Mouse (Mus musculus) CH12.LX (cell line): ENCODE measurements at regions not wholly inside any gene's neighbourhood (a gene's known extent, or its start where the extent isn't known, plus 50 kb on each side); places are given as distances from the start of the nearest gene placed in this dataset.

Experiments
- DNase-seq: peaks from one replicate; pipeline ENCODE4 v3.0.0-alpha.2; 2013; ENCODE audit errors: extremely low read depth
- H3K27ac ChIP-seq: 2 replicates; pipeline ENCODE4 v1.5.1; 2012; ENCODE audit warnings: low read depth, mild to moderate bottlenecking, control low read depth, moderate library complexity; ENCODE audit not compliant: insufficient read depth
- H3K27me3 ChIP-seq: replicated peaks from 2 replicates; pipeline ENCODE3; 2012; ENCODE audit warnings: inconsistent platforms
- H3K36me3 ChIP-seq, 2 experiments: replicated peaks in 1 of 2; 2 replicates each; pipeline versions ENCODE3 to v1.6.1; 2012; ENCODE audit warnings: inconsistent platforms in 1 of 2, low read length in 1 of 2, mild to moderate bottlenecking in 1 of 2, mixed read lengths in 1 of 2, moderate library complexity in 1 of 2; ENCODE audit not compliant: control insufficient read depth in 1 of 2, insufficient read depth in 1 of 2
- H3K4me1 ChIP-seq, 2 experiments: 2 replicates each; pipeline ENCODE4 v1.6.1; 2012; ENCODE audit warnings: inconsistent platforms in 1 of 2, moderate library complexity in 1 of 2; ENCODE audit not compliant: insufficient read depth in 2 of 2, control insufficient read depth in 1 of 2
- H3K4me2 ChIP-seq: 2 replicates; pipeline ENCODE4 v1.6.1; 2012; ENCODE audit warnings: low read depth, mild to moderate bottlenecking, control low read depth; ENCODE audit not compliant: poor library complexity, insufficient read depth, severe bottlenecking
- H3K4me3 ChIP-seq, 3 experiments: fragments of 150-350 bp in 1 of 3; sonication (generic) in 1 of 3; replicated peaks in 1 of 3; 2 replicates each; pipeline versions ENCODE3 to v1.5.1; 2011 to 2012; ENCODE audit warnings: low read depth in 2 of 3, low read length in 2 of 3, mild to moderate bottlenecking in 2 of 3, moderate library complexity in 2 of 3, control low read depth in 1 of 3, improper control_type of control experiment in 1 of 3, inconsistent platforms in 1 of 3, mixed read lengths in 1 of 3; ENCODE audit not compliant: poor library complexity in 1 of 3
- H3K79me2 ChIP-seq: replicated peaks from 2 replicates; pipeline ENCODE4 v1.6.1; 2012; ENCODE audit warnings: mild to moderate bottlenecking, moderate library complexity; ENCODE audit not compliant: control insufficient read depth, poor library complexity, insufficient read depth, severe bottlenecking; ENCODE audit errors: extremely low read depth
- H3K9ac ChIP-seq: 2 replicates; pipeline ENCODE4 v1.6.1; 2012; ENCODE audit warnings: low read depth, mild to moderate bottlenecking, control low read depth, moderate library complexity; ENCODE audit not compliant: insufficient read depth
- H3K9me3 ChIP-seq: replicated peaks from 2 replicates; pipeline ENCODE3; 2012; ENCODE audit warnings: low read length, inconsistent platforms, mixed read lengths
- BHLHE40 ChIP-seq: IDR thresholded peaks from 2 replicates; pipeline ENCODE4 v1.6.1; 2011; ENCODE audit warnings: mild to moderate bottlenecking, low read depth, low read length, improper control_type of control experiment
- CHD1 ChIP-seq: IDR thresholded peaks from 2 replicates; pipeline ENCODE4 v1.6.1; 2012; ENCODE audit warnings: low read depth, low read length, improper control_type of control experiment, inconsistent platforms
- CTCF ChIP-seq, 2 experiments: IDR thresholded peaks in 1 of 2; conservative IDR thresholded peaks in 1 of 2; 2 replicates each; pipeline ENCODE4 v1.5.1; 2011 to 2012; ENCODE audit warnings: low read depth in 2 of 2, low read length in 2 of 2, improper control_type of control experiment in 1 of 2, inconsistent platforms in 1 of 2, mild to moderate bottlenecking in 1 of 2, moderate library complexity in 1 of 2
- ETS1 ChIP-seq: conservative IDR thresholded peaks from 2 replicates; pipeline ENCODE4 v1.6.1; 2012; ENCODE audit warnings: low read depth, mild to moderate bottlenecking, inconsistent platforms, low read length, improper control_type of control experiment, moderate library complexity
- GABPA ChIP-seq: IDR thresholded peaks from 2 replicates; pipeline ENCODE4 v1.6.1; 2012; ENCODE audit warnings: low read depth, low read length, improper control_type of control experiment, inconsistent platforms; ENCODE audit not compliant: insufficient replicate concordance
- IRF4 ChIP-seq: IDR thresholded peaks from 2 replicates; pipeline ENCODE4 v1.6.1; 2014; ENCODE audit warnings: low read depth, mild to moderate bottlenecking, inconsistent platforms, low read length, improper control_type of control experiment
- JUND ChIP-seq: conservative IDR thresholded peaks from 2 replicates; pipeline ENCODE4 v1.6.1; 2011; ENCODE audit warnings: low read depth, low read length, improper control_type of control experiment
- KAT2A ChIP-seq: IDR thresholded peaks from 2 replicates; pipeline ENCODE4 v1.6.1; 2012; ENCODE audit warnings: low read length, improper control_type of control experiment, inconsistent platforms; ENCODE audit not compliant: insufficient replicate concordance
- MAFK ChIP-seq: IDR thresholded peaks from 2 replicates; pipeline ENCODE4 v1.6.1; 2011; ENCODE audit warnings: low read length, improper control_type of control experiment; ENCODE audit not compliant: insufficient replicate concordance
- MAX ChIP-seq: IDR thresholded peaks from 2 replicates; pipeline ENCODE4 v1.6.1; 2011; ENCODE audit warnings: low read length, improper control_type of control experiment
- MAZ ChIP-seq: IDR thresholded peaks from 2 replicates; pipeline ENCODE4 v1.6.1; 2012; ENCODE audit warnings: low read depth, mild to moderate bottlenecking, inconsistent platforms, low read length, improper control_type of control experiment, moderate library complexity
- MYC ChIP-seq: IDR thresholded peaks from 2 replicates; pipeline ENCODE4 v1.6.1; 2011; ENCODE audit warnings: low read depth, mild to moderate bottlenecking, improper control_type of control experiment, low read length
- NELFE ChIP-seq: IDR thresholded peaks from 2 replicates; pipeline ENCODE4 v1.6.1; 2011; ENCODE audit warnings: low read depth, low read length, improper control_type of control experiment
- POLR2A ChIP-seq: IDR thresholded peaks from 2 replicates; pipeline ENCODE4 v1.6.1; 2011; ENCODE audit warnings: low read depth, mild to moderate bottlenecking, improper control_type of control experiment, low read length
- POLR2AphosphoS2 ChIP-seq: IDR thresholded peaks from 2 replicates; pipeline ENCODE4 v1.6.1; 2011; ENCODE audit warnings: low read depth, low read length, improper control_type of control experiment
- RAD21 ChIP-seq: IDR thresholded peaks from 2 replicates; pipeline ENCODE4 v1.6.1; 2011; ENCODE audit warnings: low read depth, mild to moderate bottlenecking, low read length, improper control_type of control experiment, moderate library complexity
- RCOR1 ChIP-seq: conservative IDR thresholded peaks from 2 replicates; pipeline ENCODE4 v1.6.1; 2012; ENCODE audit warnings: low read depth, mild to moderate bottlenecking, inconsistent platforms, low read length, improper control_type of control experiment
- SMC3 ChIP-seq: IDR thresholded peaks from 2 replicates; pipeline ENCODE4 v1.6.1; 2011; ENCODE audit warnings: low read depth, low read length, improper control_type of control experiment
- USF1 ChIP-seq: IDR thresholded peaks from 2 replicates; pipeline ENCODE4 v1.6.1; 2014; ENCODE audit warnings: low read depth, mild to moderate bottlenecking, inconsistent platforms, low read length, improper control_type of control experiment
- USF2 ChIP-seq: conservative IDR thresholded peaks from 2 replicates; pipeline ENCODE4 v1.6.1; 2011; ENCODE audit warnings: low read depth, low read length, improper control_type of control experiment
- ZKSCAN1 ChIP-seq: IDR thresholded peaks from 2 replicates; pipeline ENCODE4 v1.6.1; 2012; ENCODE audit warnings: low read depth, inconsistent platforms, low read length, improper control_type of control experiment, borderline replicate concordance
- ZMIZ1 ChIP-seq: IDR thresholded peaks from 2 replicates; pipeline ENCODE4 v1.6.1; 2012; ENCODE audit warnings: low read depth, mild to moderate bottlenecking, inconsistent platforms, low read length, improper control_type of control experiment
- ZNF384 ChIP-seq: IDR thresholded peaks from 2 replicates; pipeline ENCODE4 v1.6.1; 2012; ENCODE audit warnings: low read depth, low read length, improper control_type of control experiment, inconsistent platforms
- dilution Hi-C: fragments of 300-500 bp; cut with MboI; formaldehyde crosslinking; loops from 2 replicates; pipeline ENCODE4 v1.14.3; 2020; ENCODE audit warnings: low sequenced_read_pairs; ENCODE audit not compliant: extremely low pct_unique_long_range_greater_than_20kb, extremely low pct_ligation_motif_present
- in situ Hi-C: fragments of 300-500 bp; cut with MboI; formaldehyde crosslinking; loops from 3 replicates; pipeline ENCODE4 v1.14.3; 2019; ENCODE audit warnings: low sequenced_read_pairs, low pct_ligation_motif_present, low pct_unique_long_range_greater_than_20kb, mixed read lengths

DNA sequence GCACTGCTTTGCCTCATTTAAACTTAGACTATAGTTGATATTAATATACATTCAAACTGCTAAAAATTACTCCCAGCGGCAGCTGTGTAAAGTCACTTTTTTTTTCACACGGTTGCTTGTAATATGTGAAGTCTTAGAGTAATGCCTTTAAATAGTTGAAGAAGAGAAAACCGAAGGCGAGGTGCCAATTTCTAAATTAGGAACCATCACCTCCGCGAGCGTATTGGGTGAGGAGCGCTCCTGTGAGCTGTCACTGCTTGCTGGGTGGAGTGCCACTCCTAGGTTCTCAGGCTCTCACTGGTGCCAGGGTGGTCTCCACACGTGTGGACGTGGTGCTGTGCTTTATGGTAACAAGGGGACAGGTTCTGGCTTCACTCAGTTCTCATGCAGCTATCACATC lies 82.8 kb upstream of the Nectin3 start:
- dilution Hi-C loops (no loop called here), in situ Hi-C loops (no loop called here)
- no peak for DNase-seq
- H3K36me3 ChIP-seq, result no peaks in the 10 kb centered on the region
- no peaks in the 10 kb centered on the region for H3K27me3 ChIP-seq
- no peaks in the 10 kb centered on the region for H3K79me2 ChIP-seq
- TF ChIP-seq CHD1 (no peak), MYC (no peak), POLR2AphosphoS2 (no peak), ZKSCAN1 (no peak), IRF4 (no peak), CTCF (conservative IDR thresholded peaks at IDR 0.05 in 1 of 2, IDR thresholded peaks at IDR 0.05 in 1 of 2; ENCODE audit: low read depth in 2 of 2, low read length in 2 of 2) (no peak), MAX (no peak), RCOR1 (no peak), BHLHE40 (no peak), ZMIZ1 (no peak), ETS1 (no peak), JUND (no peak), MAZ (no peak), SMC3 (no peak), NELFE (no peak)
- no peaks in the 10 kb centered on the region for H3K4me1 ChIP-seq
- no peak overlapping the region for H3K4me3 ChIP-seq
- H3K27ac ChIP-seq, result no peak overlapping the region
- no peak overlapping the region for H3K4me2 ChIP-seq
- H3K9me3 ChIP-seq, result peaks cover 49% of the 10 kb centered on the region
- no peak overlapping the region for H3K9ac ChIP-seq

DNA sequence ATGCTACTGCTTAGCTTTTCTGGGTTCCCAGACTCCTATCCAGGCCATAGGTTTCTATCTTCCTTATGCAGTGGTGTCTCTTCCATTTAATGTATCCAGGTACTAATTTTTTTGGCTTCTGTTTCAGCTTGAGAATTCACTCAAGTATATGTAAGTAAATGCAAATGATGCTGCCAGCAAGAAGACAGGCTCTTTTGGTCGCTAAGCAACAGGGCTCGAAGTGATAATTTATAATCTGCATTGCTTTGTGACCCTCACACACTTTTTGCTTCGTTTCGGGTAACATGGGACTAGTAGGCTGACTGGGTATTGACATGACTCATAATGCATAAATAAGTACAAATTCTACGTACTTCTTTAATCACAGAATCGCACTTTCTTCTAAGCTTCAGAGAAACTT lies 75.9 kb upstream of the Nectin3 start:
- dilution Hi-C loops (no loop called here), in situ Hi-C loops (no loop called here)
- H3K79me2 ChIP-seq, result no peaks in the 10 kb centered on the region

More for the DNA sequence above, 75.9 kb upstream of the Nectin3 start:
- Histone ChIP-seq H3K4me3 (no peak overlapping the region), H3K9ac (no peak overlapping the region), H3K36me3 (no peaks in the 10 kb centered on the region), H3K27me3 (no peaks in the 10 kb centered on the region), H3K27ac (no peak overlapping the region), H3K4me2 (no peak overlapping the region), H3K4me1 (no peaks in the 10 kb centered on the region), H3K9me3 (peaks cover 33% of the 10 kb centered on the region)
- DNase-seq, result no peak
- TF ChIP-seq KAT2A, result no peak
- no peak for TF ChIP-seq GABPA
- no peak for TF ChIP-seq MAFK
- TF ChIP-seq POLR2A, result no peak
- no peak for TF ChIP-seq ZNF384
- TF ChIP-seq POLR2AphosphoS2, result no peak
- TF ChIP-seq USF2, result no peak
- TF ChIP-seq RAD21, result no peak
- no peak for TF ChIP-seq USF1
